Mouse (Mus musculus): ENCODE measurements around the gene March9. TPM values are rescaled to one million over a fixed set of nuclear protein-coding genes. Genes with fewer than 3 reads are reported as not detected.

The March9 gene
- total RNA-seq, 2 experiments from 2014 or later, result 0.45 to 1.2 TPM

- intact Hi-C loops (cut with DNase I), result no loop called here
- DNase-seq, result peak; percentile 74
- Histone ChIP-seq H3K27ac (no peak overlapping the region), H3K4me3 (peak overlapping the region; percentile 59)
- no peak for TF ChIP-seq CTCF (IDR thresholded peaks at IDR 0.05)
Measured at GRCm38 (mm10) chr10:127090560-127091411, 30.8 kb upstream of the March9 start.

GRCm38 (mm10) chr10:127085633-127086032 is 25.6 kb upstream of the March9 start:
- DNase-seq, result no peak
- no peak for TF ChIP-seq CTCF (IDR thresholded peaks at IDR 0.05)
- Histone ChIP-seq H3K4me3 (no peak overlapping the region), H3K27ac (no peak overlapping the region)
- intact Hi-C loops (cut with DNase I), result no loop called here

GRCm38 (mm10) chr10:127085052-127085451 is 25.1 kb upstream of the March9 start:
- no peak for TF ChIP-seq CTCF (IDR thresholded peaks at IDR 0.05)
- DNase-seq, result peak; percentile 16
- Histone ChIP-seq H3K27ac (no peak overlapping the region), H3K4me3 (no peak overlapping the region)
- intact Hi-C loops (cut with DNase I), result no loop called here

- H3K27ac ChIP-seq, result no peak overlapping the region; the same call in 1 of the 2 replicates
- DNase-seq, result peak; percentile 13
- no peak overlapping the region for H3K4me3 ChIP-seq
- no peak for TF ChIP-seq CTCF (IDR thresholded peaks at IDR 0.05)
- intact Hi-C loops (cut with DNase I), result no loop called here
Measured at GRCm38 (mm10) chr10:127083915-127084306, 23.9 kb upstream of the March9 start.

- DNase-seq, result peak; percentile 13
- Histone ChIP-seq H3K4me3 (no peak overlapping the region), H3K27ac (peak overlapping the region; percentile 31; the same call in 1 of the 2 replicates)
- TF ChIP-seq CTCF (IDR thresholded peaks at IDR 0.05), result no peak
- intact Hi-C loops (cut with DNase I), result no loop called here
Measured at GRCm38 (mm10) chr10:127083292-127083914, 23.4 kb upstream of the March9 start.

GRCm38 (mm10) chr10:127081996-127082620 is 22.1 kb upstream of the March9 start:
- DNase-seq, result peak; percentile 32
- no peak for TF ChIP-seq CTCF (IDR thresholded peaks at IDR 0.05)
- Histone ChIP-seq H3K4me3 (peak overlapping the region; percentile 71), H3K27ac (peak overlapping the region; percentile 58)
- intact Hi-C loops (cut with DNase I), result no loop called here

- DNase-seq, result peak; percentile 65
Measured at GRCm38 (mm10) chr10:127080901-127081780, 21.2 kb upstream of the March9 start.

GRCm38 (mm10) chr10:127079665-127080391 is 19.8 kb upstream of the March9 start:
- TF ChIP-seq CTCF (IDR thresholded peaks at IDR 0.05), result peak; percentile 46
- H3K27ac ChIP-seq, result peak overlapping the region; percentile 58
- no peak for DNase-seq
- peak overlapping the region; percentile 71 for H3K4me3 ChIP-seq
- intact Hi-C loops (cut with DNase I), result loop anchor here (10.0 kb wide), 1 partner anchor 595 kb away; no protein-coding TSS in a partner anchor

More at GRCm38 (mm10) chr10:127080901-127081780, 21.2 kb upstream of the March9 start:
- H3K4me3 ChIP-seq, result peak overlapping the region; percentile 71
- H3K27ac ChIP-seq, result peak overlapping the region; percentile 58
- TF ChIP-seq CTCF (IDR thresholded peaks at IDR 0.05), result no peak
- intact Hi-C loops (cut with DNase I), result no loop called here

GRCm38 (mm10) chr10:127078677-127079575 is 18.9 kb upstream of the March9 start:
- TF ChIP-seq CTCF (IDR thresholded peaks at IDR 0.05), result no peak
- Histone ChIP-seq H3K27ac (peak overlapping the region; percentile 58), H3K4me3 (peak overlapping the region; percentile 71)
- DNase-seq, result no peak
- intact Hi-C loops (cut with DNase I), result loop anchor here (10.0 kb wide), 1 partner anchor 596 kb away; no protein-coding TSS in a partner anchor

- intact Hi-C loops (cut with DNase I), result loop anchor here (10.0 kb wide), 1 partner anchor 597 kb away; no protein-coding TSS in a partner anchor
- TF ChIP-seq CTCF (IDR thresholded peaks at IDR 0.05), result no peak
- DNase-seq, result no peak
- Histone ChIP-seq H3K4me3 (peak overlapping the region; percentile 71), H3K27ac (peak overlapping the region; percentile 41; the same call in 1 of the 2 replicates)
Measured at GRCm38 (mm10) chr10:127078001-127078676, 18.2 kb upstream of the March9 start.

All from gastrocnemius, adult 2 months (tissue).